Mouse (Mus musculus) bone marrow macrophage, adult 2 months (primary cell): ENCODE results near the gene Rnf26.

Experiments used
- CTCF ChIP-seq: IDR thresholded peaks from 2 replicates; pipeline ENCODE4 v1.5.1; 2012; ENCODE audit warnings: low read depth, mild to moderate bottlenecking, low read length, moderate library complexity
- POLR2A ChIP-seq: IDR thresholded peaks from 2 replicates; pipeline ENCODE4 v1.6.1; 2012; ENCODE audit warnings: mild to moderate bottlenecking, low read depth, low read length, borderline replicate concordance

DNA sequence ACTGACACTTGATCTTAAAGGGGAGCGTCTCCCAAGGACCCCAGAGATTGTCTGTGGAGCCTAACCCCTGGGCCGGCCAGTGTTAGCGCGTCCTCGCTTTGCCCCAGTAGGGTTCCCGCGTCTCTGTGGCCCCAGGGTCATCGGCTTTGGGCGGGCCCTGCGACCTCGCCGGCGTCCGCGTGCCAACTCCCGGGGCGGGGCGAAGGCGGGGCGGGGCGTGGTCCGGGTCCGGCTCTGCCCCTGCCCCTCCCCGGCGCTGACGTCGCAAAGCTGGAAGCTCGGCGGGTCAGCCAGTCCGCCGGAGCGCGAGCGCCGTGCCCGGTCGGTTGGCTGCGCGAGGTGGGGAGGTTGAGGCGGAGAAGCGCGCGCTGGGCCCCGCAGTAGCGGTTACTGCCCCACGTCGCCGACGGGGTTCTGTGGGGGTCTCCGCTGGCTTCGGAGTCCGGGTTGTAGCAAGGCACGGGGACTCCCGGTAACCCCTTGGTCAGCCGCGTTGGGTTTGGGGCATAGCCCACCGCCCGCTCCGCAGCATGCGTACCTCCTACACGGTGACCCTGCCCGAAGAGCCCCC is 28.6 kb downstream of the Rnf26 start:
- TF ChIP-seq CTCF (no peak), POLR2A (no peak; the same call in 1 of the 2 replicates)
